Mouse (Mus musculus): ENCODE results near the gene 1110002E22Rik. TPM values are rescaled to one million over a fixed set of nuclear protein-coding genes. Genes with fewer than 3 reads are reported as not detected.

1110002E22Rik gene
- polyA plus RNA-seq, 1 experiment, result 0.01 TPM

GRCm38 (mm10) chr3:138051431-138051830, 13.4 kb upstream of the 1110002E22Rik start:
- Histone ChIP-seq H3K4me3 (ENCODE audit: control insufficient read depth, low read depth, low read length) (no peak overlapping the region), H3K36me3 (ENCODE audit: control insufficient read depth, insufficient read depth, low read length) (no peaks in the 10 kb centered on the region), H3K27me3 (ENCODE audit: control insufficient read depth, insufficient read depth, low read length) (no peaks in the 10 kb centered on the region), H3K27ac (ENCODE audit: control insufficient read depth, insufficient read depth, low read depth, low read length) (no peak overlapping the region), H3K4me1 (ENCODE audit: control insufficient read depth, insufficient read depth, low read length) (no peaks in the 10 kb centered on the region)
- TF ChIP-seq POLR2A (IDR thresholded peaks at IDR 0.05; ENCODE audit: control insufficient read depth, low read depth, low read length) (no peak), CTCF (IDR thresholded peaks at IDR 0.05; ENCODE audit: control insufficient read depth, insufficient read depth, insufficient replicate concordance, low read depth, low read length) (no peak)

DNA sequence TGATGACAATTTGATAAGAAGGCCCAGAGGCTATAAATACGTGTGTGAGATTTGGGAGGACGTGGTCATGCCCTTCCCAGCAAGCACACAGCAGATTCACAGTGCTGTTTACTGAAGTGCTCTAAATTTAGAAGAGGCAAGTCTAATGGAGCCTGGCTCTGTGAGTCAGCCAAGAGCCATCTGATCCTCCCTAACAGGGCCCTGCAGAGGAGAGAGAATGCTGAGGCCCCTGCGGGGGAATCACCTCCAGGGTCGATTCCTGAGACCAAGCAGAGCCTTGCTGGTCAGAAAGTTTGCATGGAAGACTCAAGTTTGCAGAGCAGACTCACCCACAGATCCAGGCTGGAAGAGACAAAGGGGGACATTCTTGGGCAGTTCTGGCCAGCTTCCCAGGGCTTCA, 10.9 kb upstream of the 1110002E22Rik start:
- Histone ChIP-seq H3K4me3 (ENCODE audit: control insufficient read depth, low read depth, low read length) (no peak overlapping the region), H3K4me1 (ENCODE audit: control insufficient read depth, insufficient read depth, low read length) (no peaks in the 10 kb centered on the region), H3K27ac (ENCODE audit: control insufficient read depth, insufficient read depth, low read depth, low read length) (0 out of 2 replicates have a peak overlapping the region, but pooled peaks have one; percentile 8), H3K36me3 (ENCODE audit: control insufficient read depth, insufficient read depth, low read length) (no peaks in the 10 kb centered on the region), H3K27me3 (ENCODE audit: control insufficient read depth, insufficient read depth, low read length) (no peaks in the 10 kb centered on the region)
- TF ChIP-seq POLR2A (IDR thresholded peaks at IDR 0.05; ENCODE audit: control insufficient read depth, low read depth, low read length), result no peak
- TF ChIP-seq CTCF (IDR thresholded peaks at IDR 0.05; ENCODE audit: control insufficient read depth, insufficient read depth, insufficient replicate concordance, low read depth, low read length), result no peak

GRCm38 (mm10) chr3:138056976-138057375, 7.9 kb upstream of the 1110002E22Rik start:
- Histone ChIP-seq H3K27ac (ENCODE audit: control insufficient read depth, insufficient read depth, low read depth, low read length) (no peak overlapping the region), H3K27me3 (ENCODE audit: control insufficient read depth, insufficient read depth, low read length) (no peaks in the 10 kb centered on the region)
- TF ChIP-seq POLR2A (IDR thresholded peaks at IDR 0.05; ENCODE audit: control insufficient read depth, low read depth, low read length) (no peak), CTCF (IDR thresholded peaks at IDR 0.05; ENCODE audit: control insufficient read depth, insufficient read depth, insufficient replicate concordance, low read depth, low read length) (no peak)

GRCm38 (mm10) chr3:138058226-138058625, 6.6 kb upstream of the 1110002E22Rik start:
- H3K27ac ChIP-seq (ENCODE audit: control insufficient read depth, insufficient read depth, low read depth, low read length), result no peak overlapping the region
- H3K36me3 ChIP-seq (ENCODE audit: control insufficient read depth, insufficient read depth, low read length), result no peaks in the 10 kb centered on the region
- no peaks in the 10 kb centered on the region for H3K4me1 ChIP-seq (ENCODE audit: control insufficient read depth, insufficient read depth, low read length)
- TF ChIP-seq POLR2A (IDR thresholded peaks at IDR 0.05; ENCODE audit: control insufficient read depth, low read depth, low read length), result no peak
- TF ChIP-seq CTCF (IDR thresholded peaks at IDR 0.05; ENCODE audit: control insufficient read depth, insufficient read depth, insufficient replicate concordance, low read depth, low read length), result no peak
- no peak overlapping the region for H3K4me3 ChIP-seq (ENCODE audit: control insufficient read depth, low read depth, low read length)
- no peaks in the 10 kb centered on the region for H3K27me3 ChIP-seq (ENCODE audit: control insufficient read depth, insufficient read depth, low read length)

More at GRCm38 (mm10) chr3:138056976-138057375, 7.9 kb upstream of the 1110002E22Rik start:
- Histone ChIP-seq H3K4me1 (ENCODE audit: control insufficient read depth, insufficient read depth, low read length) (no peaks in the 10 kb centered on the region), H3K4me3 (ENCODE audit: control insufficient read depth, low read depth, low read length) (no peak overlapping the region), H3K36me3 (ENCODE audit: control insufficient read depth, insufficient read depth, low read length) (no peaks in the 10 kb centered on the region)

DNA sequence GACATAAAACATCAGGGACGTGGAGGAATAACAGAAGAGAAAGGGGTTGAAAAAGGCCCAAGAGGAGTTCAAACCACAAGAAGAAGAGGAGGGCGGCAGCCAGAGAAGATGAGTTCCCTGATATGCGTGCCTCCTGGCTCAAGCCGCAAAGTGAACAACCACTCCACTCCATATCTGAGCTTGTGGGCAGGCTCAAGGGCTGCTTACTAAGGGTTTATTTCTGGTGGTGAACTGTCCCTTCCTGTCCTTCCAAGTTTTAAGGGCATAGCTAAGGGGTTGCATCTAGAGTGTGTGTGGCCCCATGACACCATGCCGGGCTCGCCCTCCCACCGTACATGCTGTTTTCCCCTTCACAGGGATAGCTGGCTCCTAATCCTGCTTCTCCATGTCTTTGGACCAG, 4.4 kb upstream of the 1110002E22Rik start:
- H3K4me1 ChIP-seq (ENCODE audit: control insufficient read depth, insufficient read depth, low read length), result peaks cover 6% of the 10 kb centered on the region
- TF ChIP-seq CTCF (IDR thresholded peaks at IDR 0.05; ENCODE audit: control insufficient read depth, insufficient read depth, insufficient replicate concordance, low read depth, low read length) (no peak), POLR2A (IDR thresholded peaks at IDR 0.05; ENCODE audit: control insufficient read depth, low read depth, low read length) (no peak)
- H3K27me3 ChIP-seq (ENCODE audit: control insufficient read depth, insufficient read depth, low read length), result no peaks in the 10 kb centered on the region
- no peaks in the 10 kb centered on the region for H3K36me3 ChIP-seq (ENCODE audit: control insufficient read depth, insufficient read depth, low read length)
- H3K4me3 ChIP-seq (ENCODE audit: control insufficient read depth, low read depth, low read length), result no peak overlapping the region
- no peak overlapping the region for H3K27ac ChIP-seq (ENCODE audit: control insufficient read depth, insufficient read depth, low read depth, low read length)

DNA sequence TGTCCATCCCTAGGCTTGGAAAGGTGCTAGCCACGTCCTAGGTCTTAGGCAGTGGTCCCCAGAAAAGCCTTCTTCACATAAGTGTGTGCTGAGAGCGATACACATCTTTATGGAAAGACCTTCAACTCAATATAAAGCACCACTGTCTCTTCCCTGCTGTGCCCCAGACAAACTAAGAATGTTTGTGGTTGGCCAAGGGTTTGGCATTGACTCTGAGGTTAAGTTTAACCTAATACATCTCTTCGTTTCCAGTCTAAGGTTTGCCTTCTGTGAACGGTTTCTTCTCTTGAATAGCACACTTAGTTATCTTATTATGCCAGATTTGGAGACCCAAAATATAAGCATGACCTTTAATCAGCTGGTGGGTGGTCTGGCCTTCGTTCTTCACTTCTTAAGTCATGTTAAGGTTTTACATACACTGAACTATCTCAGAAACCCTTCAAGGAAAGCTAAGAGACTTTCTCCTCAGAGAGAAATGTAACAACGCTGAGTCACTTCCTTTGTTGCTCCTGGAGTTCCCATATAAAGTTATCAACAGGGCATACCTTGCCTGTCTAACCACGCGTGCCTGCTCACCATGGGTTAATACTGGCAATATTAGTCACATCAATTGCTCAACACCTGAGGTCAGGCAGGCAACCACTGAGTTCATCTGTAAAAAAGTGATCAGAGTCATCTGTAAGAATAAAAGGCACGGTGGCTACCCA, 3.5 kb upstream of the 1110002E22Rik start:
- no peak for TF ChIP-seq POLR2A (IDR thresholded peaks at IDR 0.05; ENCODE audit: control insufficient read depth, low read depth, low read length)
- TF ChIP-seq CTCF (IDR thresholded peaks at IDR 0.05; ENCODE audit: control insufficient read depth, insufficient read depth, insufficient replicate concordance, low read depth, low read length), result no peak
- Histone ChIP-seq H3K27me3 (ENCODE audit: control insufficient read depth, insufficient read depth, low read length) (no peaks in the 10 kb centered on the region), H3K4me1 (ENCODE audit: control insufficient read depth, insufficient read depth, low read length) (peaks cover 7% of the 10 kb centered on the region), H3K4me3 (ENCODE audit: control insufficient read depth, low read depth, low read length) (no peak overlapping the region), H3K27ac (ENCODE audit: control insufficient read depth, insufficient read depth, low read depth, low read length) (no peak overlapping the region), H3K36me3 (ENCODE audit: control insufficient read depth, insufficient read depth, low read length) (no peaks in the 10 kb centered on the region)

- TF ChIP-seq CTCF (IDR thresholded peaks at IDR 0.05; ENCODE audit: control insufficient read depth, insufficient read depth, insufficient replicate concordance, low read depth, low read length) (no peak), POLR2A (IDR thresholded peaks at IDR 0.05; ENCODE audit: control insufficient read depth, low read depth, low read length) (no peak)
- Histone ChIP-seq H3K36me3 (ENCODE audit: control insufficient read depth, insufficient read depth, low read length) (no peaks in the 10 kb centered on the region), H3K27ac (ENCODE audit: control insufficient read depth, insufficient read depth, low read depth, low read length) (no peak overlapping the region), H3K27me3 (ENCODE audit: control insufficient read depth, insufficient read depth, low read length) (no peaks in the 10 kb centered on the region), H3K4me1 (ENCODE audit: control insufficient read depth, insufficient read depth, low read length) (peaks cover 7% of the 10 kb centered on the region), H3K4me3 (ENCODE audit: control insufficient read depth, low read depth, low read length) (no peak overlapping the region)
Measured at GRCm38 (mm10) chr3:138062673-138063072, 2.2 kb upstream of the 1110002E22Rik start.
